Mouse (Mus musculus): Measurements from ENCODE around the gene Pgpep1l. TPM values are rescaled to one million over a fixed set of nuclear protein-coding genes. Genes with fewer than 3 reads are reported as not detected.

Gene Pgpep1l
- polyA plus RNA-seq, 1 experiment from 2014 or later = not detected

DNA sequence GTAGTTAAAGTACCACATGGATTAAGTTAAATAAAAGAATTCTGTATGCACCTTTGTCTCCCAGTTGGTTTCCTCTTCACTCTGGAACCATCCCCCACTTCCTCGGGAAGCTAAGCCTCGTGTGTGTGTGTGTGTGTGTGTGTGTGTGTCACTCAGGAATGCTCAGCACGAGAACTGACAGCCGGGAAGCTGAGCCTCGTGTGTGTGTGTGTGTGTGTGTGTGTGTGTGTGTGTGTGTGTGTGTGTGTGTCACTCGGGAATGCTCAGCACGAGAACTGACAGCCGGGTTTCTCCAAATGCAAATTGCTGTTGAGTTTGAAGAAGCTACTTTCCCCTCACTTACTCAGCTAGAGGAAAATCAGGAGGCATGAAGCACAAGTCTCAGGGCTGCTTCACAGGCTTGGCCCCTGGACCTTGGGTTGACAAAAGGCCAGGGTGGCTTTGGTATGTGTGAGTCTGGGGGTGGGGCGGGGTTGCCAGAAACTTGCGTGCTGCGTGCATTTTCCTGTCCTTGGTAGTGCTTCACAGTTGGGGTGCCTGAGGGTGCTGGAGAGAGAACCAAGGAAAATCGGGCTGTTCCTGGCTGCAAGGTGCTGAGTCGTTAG is 30.3 kb downstream of the Pgpep1l start:
- peak; percentile 76 for DNase-seq (ENCODE audit: low spot score)
- H3K9ac ChIP-seq (replicated peaks; ENCODE audit: low read length) = no peak overlapping the region
- H3K4me1 ChIP-seq (ENCODE audit: control insufficient read depth, insufficient read depth, low read length) = no peaks in the 10 kb centered on the region; the same call in 1 of the 2 replicates
- H3K27me3 ChIP-seq (ENCODE audit: control insufficient read depth, insufficient read depth, low read length) = no peaks in the 10 kb centered on the region
- 23% methylated on average over 13 of the region's 13 CpGs for WGBS
- peak; percentile 35; the same call in 1 of the 2 replicates for ATAC-seq (replicated peaks; ENCODE audit: insufficient number of reproducible peaks, low FRiP score, low TSS enrichment, low read depth)
- no peaks in the 10 kb centered on the region; the same call in 1 of the 2 replicates for H3K36me3 ChIP-seq (replicated peaks; ENCODE audit: control insufficient read depth, insufficient read depth, low read depth, low read length)
- H3K4me3 ChIP-seq (ENCODE audit: low read depth, low read length) = no peak overlapping the region
- H3K4me2 ChIP-seq (ENCODE audit: low read depth, low read length) = no peak overlapping the region
- H3K27ac ChIP-seq (replicated peaks; ENCODE audit: low read depth, low read length) = no peak overlapping the region; the same call in 1 of the 2 replicates
- no peaks in the 10 kb centered on the region for H3K9me3 ChIP-seq (replicated peaks; ENCODE audit: control insufficient read depth, low read length)

DNA sequence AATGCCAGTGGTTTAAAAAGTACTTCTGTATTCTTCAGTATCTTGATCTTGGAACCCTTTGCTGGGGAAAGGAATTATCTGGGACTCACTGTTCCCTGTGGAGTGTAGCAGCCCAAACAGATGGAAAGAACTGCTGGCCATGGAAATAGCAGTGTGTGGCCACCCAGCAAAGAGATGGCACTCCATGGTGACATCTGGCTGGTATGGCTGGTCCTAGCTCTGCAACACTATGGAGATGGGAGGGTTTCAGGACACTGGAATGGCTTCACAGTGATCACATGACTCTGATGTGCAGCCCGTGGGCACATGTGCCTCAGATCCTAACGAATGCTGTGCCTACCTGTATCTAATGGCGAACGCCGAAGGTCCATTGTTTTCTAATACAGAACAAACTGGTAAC is 31.5 kb downstream of the Pgpep1l start:
- H3K27me3 ChIP-seq (ENCODE audit: control insufficient read depth, insufficient read depth, low read length) = no peaks in the 10 kb centered on the region
- no peak overlapping the region for H3K9ac ChIP-seq (replicated peaks; ENCODE audit: low read length)
- H3K36me3 ChIP-seq (replicated peaks; ENCODE audit: control insufficient read depth, insufficient read depth, low read depth, low read length) = no peaks in the 10 kb centered on the region; the same call in 1 of the 2 replicates
- H3K9me3 ChIP-seq (replicated peaks; ENCODE audit: control insufficient read depth, low read length) = no peaks in the 10 kb centered on the region
- 85% methylated on average over 5 of the region's 5 CpGs for WGBS
- no peak overlapping the region for H3K27ac ChIP-seq (replicated peaks; ENCODE audit: low read depth, low read length)
- no peak overlapping the region for H3K4me3 ChIP-seq (ENCODE audit: low read depth, low read length)
- DNase-seq (ENCODE audit: low spot score) (no peak), ATAC-seq (replicated peaks; ENCODE audit: insufficient number of reproducible peaks, low FRiP score, low TSS enrichment, low read depth) (no peak)
- H3K4me2 ChIP-seq (ENCODE audit: low read depth, low read length) = no peak overlapping the region
- H3K4me1 ChIP-seq (ENCODE audit: control insufficient read depth, insufficient read depth, low read length) = peaks cover 6% of the 10 kb centered on the region

DNA sequence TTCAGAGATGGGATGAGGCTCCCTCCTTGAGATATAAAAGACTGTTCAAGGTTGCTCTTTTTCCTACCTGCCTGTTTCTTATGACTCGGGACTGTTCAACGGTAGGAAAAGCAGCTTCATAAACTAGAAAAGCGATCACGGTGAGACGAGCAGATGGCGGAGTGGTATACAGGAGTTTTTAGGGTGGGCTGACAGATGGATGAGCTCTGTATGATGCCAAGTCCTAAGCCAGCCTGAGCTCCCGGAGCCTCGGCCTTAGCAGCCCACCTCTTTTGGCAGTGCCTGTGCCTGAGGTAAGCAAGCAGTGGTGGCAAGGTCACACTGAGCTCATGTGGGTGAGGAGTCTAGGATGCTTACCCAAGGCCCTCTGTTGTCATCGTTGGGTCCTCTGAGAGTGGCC is 33.2 kb downstream of the Pgpep1l start:
- H3K27ac ChIP-seq (replicated peaks; ENCODE audit: low read depth, low read length) = no peak overlapping the region
- H3K4me2 ChIP-seq (ENCODE audit: low read depth, low read length) = no peak overlapping the region
- no peak overlapping the region for H3K9ac ChIP-seq (replicated peaks; ENCODE audit: low read length)
- peaks cover 6% of the 10 kb centered on the region for H3K4me1 ChIP-seq (ENCODE audit: control insufficient read depth, insufficient read depth, low read length)
- DNase-seq (ENCODE audit: low spot score) (no peak), ATAC-seq (replicated peaks; ENCODE audit: insufficient number of reproducible peaks, low FRiP score, low TSS enrichment, low read depth) (no peak)
- H3K4me3 ChIP-seq (ENCODE audit: low read depth, low read length) = no peak overlapping the region
- H3K36me3 ChIP-seq (replicated peaks; ENCODE audit: control insufficient read depth, insufficient read depth, low read depth, low read length) = peaks cover 3% of the 10 kb centered on the region
- H3K27me3 ChIP-seq (ENCODE audit: control insufficient read depth, insufficient read depth, low read length) = no peaks in the 10 kb centered on the region
- WGBS = 89% methylated on average over 9 of the region's 9 CpGs
- no peaks in the 10 kb centered on the region for H3K9me3 ChIP-seq (replicated peaks; ENCODE audit: control insufficient read depth, low read length)

DNA sequence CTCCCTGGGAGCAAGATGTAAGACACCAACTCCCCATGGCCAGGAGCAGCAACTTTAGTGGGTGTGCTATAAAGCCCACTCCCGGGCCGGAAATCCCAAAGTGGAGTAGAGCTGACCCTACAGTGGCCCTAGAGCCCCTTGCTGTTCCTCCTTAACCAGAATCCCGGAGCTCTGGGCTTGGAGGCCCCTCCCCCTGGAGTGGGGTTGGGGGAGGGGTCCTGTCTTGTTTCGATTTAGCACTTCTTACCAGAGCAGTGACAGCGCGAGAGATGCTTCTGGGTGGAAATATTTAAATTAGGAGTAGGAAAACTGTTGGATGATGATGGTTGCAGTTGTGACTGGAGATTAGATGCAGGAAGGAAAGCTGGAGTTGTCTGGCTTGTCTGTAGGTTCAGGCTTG is 35.5 kb downstream of the Pgpep1l start:
- peak; percentile 56 for DNase-seq (ENCODE audit: low spot score)
- H3K4me1 ChIP-seq (ENCODE audit: control insufficient read depth, insufficient read depth, low read length) = peaks cover 7% of the 10 kb centered on the region
- no peaks in the 10 kb centered on the region for H3K27me3 ChIP-seq (ENCODE audit: control insufficient read depth, insufficient read depth, low read length)
- no peaks in the 10 kb centered on the region for H3K9me3 ChIP-seq (replicated peaks; ENCODE audit: control insufficient read depth, low read length)
- no peak for ATAC-seq (replicated peaks; ENCODE audit: insufficient number of reproducible peaks, low FRiP score, low TSS enrichment, low read depth)
- H3K4me3 ChIP-seq (ENCODE audit: low read depth, low read length) = no peak overlapping the region
- 26% methylated on average over 6 of the region's 6 CpGs for WGBS
- H3K36me3 ChIP-seq (replicated peaks; ENCODE audit: control insufficient read depth, insufficient read depth, low read depth, low read length) = peaks cover 3% of the 10 kb centered on the region
- H3K27ac ChIP-seq (replicated peaks; ENCODE audit: low read depth, low read length) = no peak overlapping the region
- H3K4me2 ChIP-seq (ENCODE audit: low read depth, low read length) = no peak overlapping the region
- no peak overlapping the region; the same call in 1 of the 2 replicates for H3K9ac ChIP-seq (replicated peaks; ENCODE audit: low read length)

DNA sequence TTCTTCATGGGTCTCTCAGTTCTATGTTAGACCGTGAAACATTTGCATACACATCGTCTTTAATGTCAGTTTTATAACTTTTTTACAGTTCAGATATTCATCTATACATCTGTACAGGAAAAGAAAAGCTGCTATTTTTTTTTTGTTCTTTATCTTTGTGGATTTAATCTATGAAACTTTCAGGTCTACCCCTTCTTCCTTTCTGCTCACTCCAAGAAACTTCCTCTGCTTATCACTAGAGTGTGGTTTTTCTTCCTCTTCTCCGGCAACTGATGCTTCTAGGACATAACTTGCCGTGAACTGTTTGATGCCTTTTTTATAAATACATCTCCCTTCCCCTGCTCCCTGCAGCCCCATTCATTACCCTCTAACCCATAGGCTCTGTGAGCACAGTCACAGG is 36.4 kb downstream of the Pgpep1l start:
- H3K27ac ChIP-seq (replicated peaks; ENCODE audit: low read depth, low read length) = no peak overlapping the region
- no peaks in the 10 kb centered on the region for H3K27me3 ChIP-seq (ENCODE audit: control insufficient read depth, insufficient read depth, low read length)
- 82% methylated on average over 4 of the region's 4 CpGs for WGBS
- H3K9me3 ChIP-seq (replicated peaks; ENCODE audit: control insufficient read depth, low read length) = no peaks in the 10 kb centered on the region
- no peak for DNase-seq (ENCODE audit: low spot score)
- H3K9ac ChIP-seq (replicated peaks; ENCODE audit: low read length) = no peak overlapping the region
- H3K4me1 ChIP-seq (ENCODE audit: control insufficient read depth, insufficient read depth, low read length) = peaks cover 11% of the 10 kb centered on the region
- no peak for ATAC-seq (replicated peaks; ENCODE audit: insufficient number of reproducible peaks, low FRiP score, low TSS enrichment, low read depth)
- peaks cover 3% of the 10 kb centered on the region for H3K36me3 ChIP-seq (replicated peaks; ENCODE audit: control insufficient read depth, insufficient read depth, low read depth, low read length)
- H3K4me2 ChIP-seq (ENCODE audit: low read depth, low read length) = no peak overlapping the region
- H3K4me3 ChIP-seq (ENCODE audit: low read depth, low read length) = no peak overlapping the region

DNA sequence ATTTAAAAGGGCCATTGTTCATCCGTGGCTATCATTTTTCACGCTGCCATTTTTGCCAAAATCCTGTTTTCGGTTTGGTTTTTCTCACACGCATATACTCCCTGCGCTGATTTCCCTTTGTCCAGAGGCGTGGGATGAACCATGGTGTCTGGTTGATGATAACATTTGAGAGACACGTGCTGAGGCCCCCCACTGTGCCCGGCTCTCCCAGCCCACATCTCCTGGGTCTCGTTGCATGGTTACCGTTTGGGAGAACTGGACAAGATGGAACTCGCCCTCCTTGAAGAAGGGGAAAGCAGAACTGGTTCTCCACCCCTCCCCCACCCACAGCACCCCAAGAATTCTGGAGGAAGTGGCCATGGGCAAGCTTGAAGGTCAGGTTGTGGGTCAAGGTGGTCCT is 37.0 kb downstream of the Pgpep1l start:
- H3K27me3 ChIP-seq (ENCODE audit: control insufficient read depth, insufficient read depth, low read length) = no peaks in the 10 kb centered on the region
- H3K27ac ChIP-seq (replicated peaks; ENCODE audit: low read depth, low read length) = no peak overlapping the region
- no peak overlapping the region for H3K4me2 ChIP-seq (ENCODE audit: low read depth, low read length)
- peaks cover 11% of the 10 kb centered on the region for H3K4me1 ChIP-seq (ENCODE audit: control insufficient read depth, insufficient read depth, low read length)
- peaks cover 3% of the 10 kb centered on the region for H3K36me3 ChIP-seq (replicated peaks; ENCODE audit: control insufficient read depth, insufficient read depth, low read depth, low read length)
- no peak overlapping the region for H3K9ac ChIP-seq (replicated peaks; ENCODE audit: low read length)
- no peak overlapping the region for H3K4me3 ChIP-seq (ENCODE audit: low read depth, low read length)
- DNase-seq (ENCODE audit: low spot score) = no peak
- no peaks in the 10 kb centered on the region for H3K9me3 ChIP-seq (replicated peaks; ENCODE audit: control insufficient read depth, low read length)
- no peak for ATAC-seq (replicated peaks; ENCODE audit: insufficient number of reproducible peaks, low FRiP score, low TSS enrichment, low read depth)
- 82% methylated on average over 11 of the region's 11 CpGs for WGBS

DNA sequence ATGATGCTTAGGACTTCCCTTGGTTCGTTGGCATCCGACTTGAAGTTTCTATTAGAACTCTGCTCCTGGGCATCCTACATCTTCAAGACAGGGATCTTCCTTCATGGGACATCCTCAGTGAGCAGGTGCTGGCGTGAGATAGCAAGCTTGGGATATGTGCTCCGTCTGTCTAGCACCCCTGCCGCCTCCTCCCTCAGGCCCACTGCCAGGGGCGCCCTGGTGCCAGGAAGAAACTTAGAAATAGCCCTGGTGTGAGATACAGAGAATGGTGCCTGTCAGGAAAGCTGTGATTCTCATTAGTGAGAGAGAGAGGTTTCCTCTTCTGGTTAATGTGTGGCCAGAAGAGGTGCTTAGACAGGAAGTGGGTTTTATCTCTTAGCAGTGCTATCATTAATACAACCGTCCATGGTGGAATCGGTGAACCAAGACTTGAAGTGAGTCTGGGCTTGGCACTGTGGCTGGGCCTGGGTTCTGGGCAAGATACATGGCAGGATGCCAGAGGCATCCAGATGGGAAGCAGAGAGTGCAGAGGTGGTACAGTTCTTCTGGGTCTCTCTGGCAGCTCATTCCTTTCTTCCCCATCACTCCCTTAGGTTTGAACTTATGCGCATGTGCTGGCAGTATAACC is 38.5 kb downstream of the Pgpep1l start:
- H3K4me2 ChIP-seq (ENCODE audit: low read depth, low read length) = no peak overlapping the region
- WGBS = 94% methylated on average over 9 of the region's 9 CpGs
- no peak overlapping the region for H3K4me3 ChIP-seq (ENCODE audit: low read depth, low read length)
- peaks cover 11% of the 10 kb centered on the region for H3K4me1 ChIP-seq (ENCODE audit: control insufficient read depth, insufficient read depth, low read length)
- no peaks in the 10 kb centered on the region for H3K27me3 ChIP-seq (ENCODE audit: control insufficient read depth, insufficient read depth, low read length)
- DNase-seq (ENCODE audit: low spot score) = no peak
- H3K27ac ChIP-seq (replicated peaks; ENCODE audit: low read depth, low read length) = no peak overlapping the region
- H3K36me3 ChIP-seq (replicated peaks; ENCODE audit: control insufficient read depth, insufficient read depth, low read depth, low read length) = peaks cover 3% of the 10 kb centered on the region
- no peak overlapping the region for H3K9ac ChIP-seq (replicated peaks; ENCODE audit: low read length)
- no peak for ATAC-seq (replicated peaks; ENCODE audit: insufficient number of reproducible peaks, low FRiP score, low TSS enrichment, low read depth)
- no peaks in the 10 kb centered on the region for H3K9me3 ChIP-seq (replicated peaks; ENCODE audit: control insufficient read depth, low read length)

DNA sequence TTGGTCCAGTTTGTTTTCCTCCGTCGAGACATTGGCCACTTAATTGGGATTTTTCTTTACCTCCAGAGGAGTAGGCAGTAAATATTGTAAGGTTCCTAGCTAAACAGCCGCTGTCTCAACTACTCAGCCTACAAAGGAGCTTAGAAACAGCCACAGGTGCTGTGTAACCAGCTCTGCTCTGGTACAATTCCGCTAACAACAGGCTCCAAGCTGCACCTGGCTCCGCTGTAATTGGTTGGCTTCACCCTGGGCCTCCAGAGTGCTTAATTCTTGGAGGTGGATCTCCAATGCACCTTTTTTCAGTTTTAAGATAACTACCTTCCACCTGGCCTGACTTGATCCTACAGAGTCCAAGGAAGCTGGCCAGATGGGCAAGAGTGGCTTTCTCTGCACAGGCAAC is 40.0 kb downstream of the Pgpep1l start:
- H3K4me2 ChIP-seq (ENCODE audit: low read depth, low read length) = no peak overlapping the region
- WGBS = 87% methylated on average over 5 of the region's 5 CpGs

More for the DNA sequence above, 40.0 kb downstream of the Pgpep1l start:
- H3K4me3 ChIP-seq (ENCODE audit: low read depth, low read length) = no peak overlapping the region
- peaks cover 8% of the 10 kb centered on the region for H3K36me3 ChIP-seq (replicated peaks; ENCODE audit: control insufficient read depth, insufficient read depth, low read depth, low read length)
- H3K9me3 ChIP-seq (replicated peaks; ENCODE audit: control insufficient read depth, low read length) = no peaks in the 10 kb centered on the region
- DNase-seq (ENCODE audit: low spot score) (no peak), ATAC-seq (replicated peaks; ENCODE audit: insufficient number of reproducible peaks, low FRiP score, low TSS enrichment, low read depth) (no peak)
- no peaks in the 10 kb centered on the region for H3K27me3 ChIP-seq (ENCODE audit: control insufficient read depth, insufficient read depth, low read length)
- H3K27ac ChIP-seq (replicated peaks; ENCODE audit: low read depth, low read length) = no peak overlapping the region; the same call in 1 of the 2 replicates
- no peak overlapping the region for H3K9ac ChIP-seq (replicated peaks; ENCODE audit: low read length)
- H3K4me1 ChIP-seq (ENCODE audit: control insufficient read depth, insufficient read depth, low read length) = peaks cover 11% of the 10 kb centered on the region
